Mouse (Mus musculus) Patski (cell line): ENCODE data around the gene Upk3b. TPM values are rescaled to one million over a fixed set of nuclear protein-coding genes. Genes with fewer than 3 reads are reported as not detected.

ENCODE experiments used
- ATAC-seq: fragments of 100-300 bp; one replicate; pipeline ENCODE4 v1.8.0; 2021
- CTCF ChIA-PET: fragments of 350-600 bp; sonication (Branson Sonifier 250); formaldehyde crosslinking; loops from one replicate; lab custom pipeline; 2022; ENCODE audit warnings: inconsistent platforms; lab: Charles Lee
- POLR2A ChIA-PET: fragments of 350-600 bp; sonication (Branson Sonifier 250); formaldehyde crosslinking; loops from one replicate; lab custom pipeline; 2022; ENCODE audit warnings: antibody characterized with exemption, inconsistent platforms; lab: Charles Lee
- DNase-seq: peaks from one replicate; pipeline ENCODE4 v3.0.0-alpha.2; 2011; ENCODE audit warnings: low read depth, low spot score
- H3K27me3 ChIP-seq: fragments of 371-371 bp; one replicate; pipeline ENCODE4 v1.5.1; 2021
- CTCF ChIP-seq: fragments of 100-300 bp; IDR thresholded peaks from one replicate; pipeline ENCODE4 v1.5.1; 2021
- in situ Hi-C: fragments of 300-500 bp; cut with MboI; formaldehyde crosslinking; loops from 3 replicates; pipeline ENCODE4 v1.11.1; 2018; ENCODE audit warnings: low pct_unique_long_range_greater_than_20kb, mixed read lengths
- polyA plus RNA-seq: library from polyadenylated mRNA; unstranded; gene quantifications from one replicate; pipeline ENCODE4 v1.2.3, GENCODE M21; 2021

The Upk3b gene
- polyA plus RNA-seq, 1 experiment from 2014 or later: 0.95 TPM

DNA sequence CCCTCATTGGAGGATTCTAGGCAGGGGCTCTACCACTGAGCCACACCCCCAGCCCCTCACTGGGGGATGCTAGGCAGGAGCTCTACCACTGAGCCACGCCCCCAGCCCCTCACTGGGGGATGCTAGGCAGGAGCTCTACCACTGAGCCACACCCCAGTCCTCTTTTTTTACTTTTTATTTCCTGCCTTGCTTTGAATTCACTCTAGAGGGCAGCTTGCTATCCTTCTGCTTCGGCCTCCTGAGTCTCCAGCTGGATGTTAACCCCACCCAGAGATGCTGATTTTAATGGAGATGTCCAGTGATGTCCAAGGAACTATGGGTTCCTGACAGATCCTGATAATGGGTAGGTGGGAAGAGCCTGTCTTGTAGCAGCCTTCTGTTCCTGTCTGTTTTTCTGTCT, 31.1 kb downstream of the Upk3b start:
- DNase-seq (no peak), ATAC-seq (no peak)
- CTCF ChIA-PET: no interaction called here
- in situ Hi-C loops: no loop called here
- POLR2A ChIA-PET: interaction anchor here (0.8 kb wide), 1 partner anchor 26 kb away, joined by 4 read pairs; no protein-coding TSS in a partner anchor
- H3K27me3 ChIP-seq: no peaks in the 10 kb centered on the region
- TF ChIP-seq CTCF: no peak

DNA sequence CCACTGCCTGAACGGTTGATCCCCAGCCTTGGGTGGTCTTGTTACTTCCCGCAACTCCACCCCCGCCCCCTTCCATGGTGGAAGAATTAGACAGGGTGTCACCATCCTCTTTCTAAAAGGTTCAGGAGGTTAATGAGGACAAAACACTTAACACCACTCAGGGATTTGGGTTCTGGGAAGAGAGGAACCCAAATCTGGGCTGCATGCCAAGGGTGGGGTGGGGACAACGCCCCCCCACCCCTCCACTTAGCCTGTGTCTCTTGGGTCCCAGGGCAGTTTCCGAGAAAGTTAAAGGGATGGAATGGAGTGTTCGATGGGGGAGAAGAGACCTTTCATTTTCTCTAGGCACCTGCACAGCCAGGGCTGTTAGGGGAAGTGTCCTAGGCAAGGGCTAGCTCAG, 34.8 kb downstream of the Upk3b start:
- TF ChIP-seq CTCF: no peak
- no peak for ATAC-seq
- in situ Hi-C loops: no loop called here
- POLR2A ChIA-PET: no interaction called here
- DNase-seq: no peak
- CTCF ChIA-PET: no interaction called here
- no peaks in the 10 kb centered on the region for H3K27me3 ChIP-seq

DNA sequence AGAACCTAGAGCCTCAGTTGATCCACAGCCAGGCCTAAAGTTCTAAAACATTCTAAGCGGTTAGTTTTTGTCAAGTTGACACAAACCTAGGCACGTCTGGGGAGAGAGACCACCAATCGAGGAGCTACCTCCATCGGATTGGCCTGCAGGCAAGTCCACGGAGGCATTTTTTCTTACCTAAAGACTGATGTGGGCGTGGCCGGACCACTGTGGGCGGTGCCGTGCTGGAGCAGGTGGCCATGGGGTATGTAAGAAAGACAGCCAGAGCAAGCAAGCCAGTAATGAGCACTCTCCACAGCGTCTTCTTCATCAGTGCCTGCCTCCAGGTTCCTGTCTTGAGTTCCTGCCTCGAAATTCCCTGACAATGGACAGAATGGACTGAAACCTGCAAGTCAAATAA, 35.2 kb downstream of the Upk3b start:
- ChIA-PET POLR2A (no interaction called here), CTCF (no interaction called here)
- DNase-seq: no peak
- in situ Hi-C loops: no loop called here
- ATAC-seq: no peak
- TF ChIP-seq CTCF: no peak
- H3K27me3 ChIP-seq: no peaks in the 10 kb centered on the region

DNA sequence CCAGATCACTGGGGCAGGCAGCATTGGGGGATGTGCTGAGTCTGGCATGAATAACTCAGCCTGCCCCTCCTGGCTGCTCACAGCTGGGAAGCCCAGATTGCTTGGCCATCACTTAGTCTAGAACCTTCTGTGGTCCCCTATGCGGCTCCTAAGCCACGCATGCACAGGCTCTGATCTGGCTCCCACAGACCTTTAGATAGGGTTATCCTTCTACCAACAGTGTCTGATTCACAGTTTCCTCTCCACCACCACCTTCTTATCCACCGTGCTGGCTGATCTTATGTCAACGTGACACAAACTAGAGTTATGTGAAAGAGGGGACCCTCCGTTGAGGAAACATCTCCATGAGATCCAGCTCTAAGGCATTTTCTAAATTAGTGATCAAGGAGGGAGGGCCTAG, 36.8 kb downstream of the Upk3b start:
- no peaks in the 10 kb centered on the region for H3K27me3 ChIP-seq
- ChIA-PET CTCF (no interaction called here), POLR2A (no interaction called here)
- DNase-seq (no peak), ATAC-seq (no peak)
- in situ Hi-C loops: no loop called here
- no peak for TF ChIP-seq CTCF

DNA sequence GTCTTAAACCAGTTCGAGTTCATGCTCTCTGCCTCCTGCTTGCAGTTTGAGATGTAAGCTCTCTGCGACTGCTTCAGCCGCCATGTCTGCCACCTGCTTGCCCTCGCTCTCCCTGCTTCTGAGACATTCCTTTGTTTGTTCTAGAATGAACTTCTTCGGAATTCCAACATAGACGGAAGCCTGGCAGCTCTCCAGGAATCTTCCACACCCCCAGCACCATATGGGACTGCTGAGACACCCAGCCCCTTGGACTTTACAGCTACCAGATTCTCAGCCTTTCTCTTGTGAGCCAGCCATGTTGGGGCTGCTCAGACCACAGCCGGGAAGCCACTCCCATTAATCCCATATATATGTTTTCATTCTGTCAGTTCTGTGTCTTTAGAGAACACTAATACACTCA, 38.0 kb downstream of the Upk3b start:
- ATAC-seq (no peak), DNase-seq (no peak)
- CTCF ChIA-PET: interaction anchor here (0.6 to 1.6 kb wide), 2 partner anchors 31 to 43 kb away, joined by 3 read pairs; no protein-coding TSS in a partner anchor
- H3K27me3 ChIP-seq: no peaks in the 10 kb centered on the region
- POLR2A ChIA-PET: no interaction called here
- in situ Hi-C loops: no loop called here
- TF ChIP-seq CTCF: no peak

DNA sequence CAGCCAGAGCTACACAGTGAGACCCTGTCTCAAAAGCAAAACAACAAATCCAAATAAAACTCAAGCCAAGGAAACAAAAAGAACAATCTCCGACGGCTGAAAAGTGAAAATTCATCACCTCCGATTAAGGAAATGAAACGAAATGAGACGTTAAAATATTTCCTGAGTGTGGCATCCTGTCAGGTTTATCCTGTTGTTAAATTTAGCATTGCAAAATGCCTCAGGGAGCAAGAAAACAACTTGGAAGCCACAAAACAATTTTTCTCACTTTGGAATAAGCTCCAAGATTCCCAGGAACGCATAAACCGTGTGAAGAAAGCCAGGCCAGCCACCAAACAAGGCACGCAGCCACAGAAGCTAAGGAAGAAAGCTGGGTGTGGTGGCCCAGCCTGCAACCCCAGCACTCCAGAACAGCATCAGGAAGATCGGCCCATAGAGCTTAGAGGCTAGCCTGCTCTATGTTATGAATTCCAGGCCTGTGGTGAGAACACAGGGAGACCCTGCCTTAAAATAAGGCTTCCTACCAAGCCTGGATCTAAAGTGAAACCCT, 38.8 kb downstream of the Upk3b start:
- ChIA-PET CTCF (interaction anchor here (1.2 to 1.6 kb wide), 3 partner anchors 32 to 95 kb away, joined by 3 read pairs; no protein-coding TSS in a partner anchor), POLR2A (no interaction called here)
- no peak for TF ChIP-seq CTCF
- DNase-seq (no peak), ATAC-seq (no peak)
- H3K27me3 ChIP-seq: no peaks in the 10 kb centered on the region
- in situ Hi-C loops: no loop called here

DNA sequence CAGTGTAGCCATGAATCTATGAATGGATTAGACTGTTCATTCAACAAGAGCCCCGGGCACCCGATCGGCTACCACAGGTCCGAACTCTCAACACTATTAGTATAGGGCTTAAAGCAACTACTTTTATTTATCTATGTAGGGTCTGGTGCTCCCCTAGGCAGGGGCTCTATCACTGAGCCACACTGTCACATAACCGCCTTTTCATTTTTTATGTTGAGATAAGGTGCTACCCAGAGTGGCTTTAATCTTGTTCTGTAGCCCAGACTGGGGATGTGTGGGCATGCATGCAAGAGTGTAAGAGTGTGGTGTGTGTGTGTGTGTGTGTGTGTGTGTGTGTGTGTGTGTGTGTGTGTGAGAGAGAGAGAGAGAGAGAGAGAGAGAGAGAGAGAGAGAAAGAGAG, 39.8 kb downstream of the Upk3b start:
- no peaks in the 10 kb centered on the region for H3K27me3 ChIP-seq
- in situ Hi-C loops: no loop called here
- DNase-seq: no peak
- ChIA-PET CTCF (interaction anchor here (1.5 kb wide), 1 partner anchor 50 kb away, joined by 3 read pairs; no protein-coding TSS in a partner anchor), POLR2A (no interaction called here)
- no peak for ATAC-seq
- no peak for TF ChIP-seq CTCF

DNA sequence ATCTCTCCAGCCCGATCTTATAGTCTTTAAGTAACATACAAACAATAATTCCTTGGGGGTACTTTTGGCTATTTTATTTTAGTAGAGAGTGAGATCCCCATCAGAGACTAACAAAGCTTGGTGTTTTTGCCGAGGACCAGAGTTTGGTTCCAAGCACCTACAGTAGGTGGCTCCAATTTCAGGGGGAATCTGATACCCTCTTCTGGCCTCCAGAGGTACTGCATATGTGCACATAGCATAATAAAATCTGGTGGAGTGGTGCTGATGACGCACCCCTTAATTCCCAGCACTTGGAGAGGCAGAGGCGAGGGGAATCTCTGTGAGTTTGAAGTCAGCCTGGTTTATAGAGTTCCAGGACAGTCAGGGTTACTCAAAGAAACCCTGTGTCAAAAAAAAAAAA, 44.0 kb downstream of the Upk3b start:
- TF ChIP-seq CTCF: no peak
- ChIA-PET POLR2A (no interaction called here), CTCF (interaction anchor here (1.4 kb wide), 1 partner anchor 20 kb away, joined by 3 read pairs; no protein-coding TSS in a partner anchor)
- in situ Hi-C loops: no loop called here
- no peak for DNase-seq
- ATAC-seq: no peak
- no peaks in the 10 kb centered on the region for H3K27me3 ChIP-seq

DNA sequence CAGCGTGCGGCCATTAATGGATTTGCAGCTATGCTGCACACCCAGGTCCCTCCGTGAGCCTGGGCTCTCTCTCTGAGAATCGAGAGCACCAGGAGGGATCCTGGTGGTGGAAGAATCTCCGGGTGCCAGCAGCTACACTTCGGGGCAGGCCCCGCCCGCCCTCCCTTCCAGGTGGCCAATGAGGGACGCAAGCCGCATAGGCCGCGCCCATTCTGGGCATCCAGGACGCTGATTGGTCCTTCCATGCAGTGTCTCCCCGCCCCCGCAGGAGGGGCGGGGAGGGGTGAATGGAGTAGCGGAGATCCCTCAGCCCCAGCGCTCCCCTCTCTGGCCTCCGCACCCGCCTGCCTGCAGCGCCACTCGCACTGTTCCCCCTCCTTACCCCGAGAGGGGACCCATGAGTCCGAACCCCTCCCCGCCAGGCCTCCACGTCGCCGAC, 45.4 kb downstream of the Upk3b start, which contains the start of gene Rasa4:
Gene Rasa4 (plus strand): TSS at position 248 of the 439 bp plus-strand sequence.
- ATAC-seq: peak; percentile 93
- ChIA-PET CTCF (no interaction called here), POLR2A (no interaction called here)
- H3K27me3 ChIP-seq: no peaks in the 10 kb centered on the region
- peak; percentile 70 for DNase-seq
- no peak for TF ChIP-seq CTCF
- in situ Hi-C loops: no loop called here

DNA sequence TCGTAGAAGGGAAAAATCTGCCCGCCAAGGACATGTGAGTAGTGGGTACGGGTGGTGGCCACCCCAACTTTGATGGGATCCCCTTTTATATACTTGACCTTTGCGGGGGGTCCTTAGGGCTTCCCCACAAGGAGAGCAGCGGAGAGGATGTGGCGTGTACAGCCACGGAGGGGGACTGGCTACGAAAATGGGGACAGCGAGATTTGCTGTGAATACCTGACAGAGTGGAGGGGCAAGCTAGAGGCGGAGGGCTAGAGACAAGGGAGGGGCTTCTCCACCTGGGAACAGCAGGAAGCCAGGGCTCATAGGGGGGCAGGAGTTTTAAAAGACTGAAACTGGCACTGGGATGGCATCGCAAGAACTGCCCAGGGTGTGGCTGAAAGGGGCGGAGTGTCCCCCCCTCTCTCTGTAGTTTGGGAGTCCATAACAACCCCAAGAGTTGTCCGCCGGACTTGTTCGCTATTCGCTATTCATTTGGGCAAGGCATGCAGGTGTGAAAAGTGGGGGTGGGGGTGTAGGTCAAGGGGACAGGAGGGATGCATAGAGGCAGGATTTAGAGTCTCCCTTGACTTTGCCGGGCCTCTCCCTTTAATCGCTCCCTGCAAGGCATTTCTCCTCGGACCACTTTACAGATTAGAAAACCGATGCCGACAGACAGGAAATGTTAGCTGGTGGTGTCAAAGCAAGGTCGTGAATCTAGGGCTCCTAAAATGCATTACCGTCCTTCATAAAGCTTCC, 46.0 kb downstream of the Upk3b start:
- CTCF ChIA-PET: no interaction called here
- POLR2A ChIA-PET: interaction anchor here (0.6 kb wide), 1 partner anchor 71 kb away, joined by 3 read pairs; no protein-coding TSS in a partner anchor
- no peaks in the 10 kb centered on the region for H3K27me3 ChIP-seq
- ATAC-seq (peak; percentile 19), DNase-seq (no peak)
- TF ChIP-seq CTCF: no peak
- in situ Hi-C loops: no loop called here
